In the genomic region with DNA sequence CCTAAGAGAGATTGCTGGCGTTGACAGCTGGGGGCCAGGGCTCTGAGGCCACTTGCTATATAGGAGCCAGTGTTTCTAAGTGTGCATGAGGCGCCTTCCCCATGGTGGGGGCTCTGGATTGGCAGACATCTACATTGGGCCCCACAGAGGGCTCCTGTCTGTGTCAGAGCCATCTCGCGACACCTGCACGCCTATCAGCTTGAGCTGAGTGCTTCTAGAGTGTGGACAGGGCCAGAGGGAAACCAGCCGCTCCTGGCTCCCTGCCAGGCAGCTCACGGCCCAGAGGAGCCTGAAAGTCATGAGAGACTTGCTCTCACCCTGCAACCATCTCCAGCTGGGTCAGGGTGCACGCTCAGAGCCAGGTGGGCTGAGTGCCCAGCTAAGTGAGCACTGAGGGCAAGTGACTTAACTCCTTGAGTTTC, we compare ENCODE assay signal across 8 mouse cellular contexts.
A peak's percentile ranks its signal among the peaks of the same experiment; 100 is the strongest.
DNase-seq lines count a peak whose midpoint lies in the region; ATAC-seq and TF ChIP-seq lines count a peak whose summit lies in the region.

No protein-coding gene starts in this region.

- no peak for TF ChIP-seq POLR2A in kidney, adult 2 months (IDR thresholded peaks at IDR 0.05; ENCODE audit: low read depth, low read length)

- TF ChIP-seq CTCF in kidney, adult 2 months (conservative IDR thresholded peaks at IDR 0.05; ENCODE audit: insufficient read depth, insufficient read length, low read depth, low read length): no peak

- no peaks in the 10 kb centered on the region for H3K9me3 ChIP-seq in midbrain, embryonic 11.5 days (ENCODE audit: control insufficient read depth, low read length)

- no peaks in the 10 kb centered on the region for H3K36me3 ChIP-seq in kidney, adult 2 months (ENCODE audit: control insufficient read depth, insufficient read depth, low read length)
- no peaks in the 10 kb centered on the region for H3K36me3 ChIP-seq in midbrain, embryonic 11.5 days (ENCODE audit: control insufficient read depth, insufficient read depth, low read length)

- no peaks in the 10 kb centered on the region for H3K27me3 ChIP-seq in kidney, adult 2 months (replicated peaks; ENCODE audit: control insufficient read depth, insufficient read depth, low read length)
- no peaks in the 10 kb centered on the region for H3K27me3 ChIP-seq in midbrain, embryonic 11.5 days (ENCODE audit: control insufficient read depth, insufficient read depth, low read length)

- H3K27ac ChIP-seq in kidney, adult 2 months (ENCODE audit: insufficient read depth, low read depth, low read length): no peak overlapping the region
- no peak overlapping the region for H3K27ac ChIP-seq in midbrain, embryonic 11.5 days (ENCODE audit: low read depth, low read length)

- no peak overlapping the region for H3K9ac ChIP-seq in midbrain, embryonic 11.5 days (ENCODE audit: low read length)

- DNase-seq in 3134 (ENCODE audit: extremely low read depth, insufficient read length, low spot score): peak; percentile 35
- DNase-seq in NIH3T3 (ENCODE audit: low read depth): peak; percentile 49
- DNase-seq in gastrocnemius, postnatal 4 days (ENCODE audit: low spot score in 2 of 2): peak; percentile 25 to 55
- peak; percentile 72 for DNase-seq in kidney, adult 2 months
- peak; percentile 68 for DNase-seq in lung, postnatal 25 days (ENCODE audit: low spot score)
- DNase-seq in urinary bladder, adult 2 months (ENCODE audit: low spot score): peak; percentile 42
- no peak for DNase-seq in midbrain, embryonic 11.5 days (ENCODE audit: low spot score, missing footprints)
- DNase-seq in layer of hippocampus, postnatal 25 days (ENCODE audit: extremely low spot score in 1 of 2, low spot score in 1 of 2): no peak

- no peak overlapping the region for H3K4me2 ChIP-seq in midbrain, embryonic 11.5 days

- no peak for ATAC-seq in midbrain, embryonic 11.5 days (ENCODE audit: low FRiP score)

- 0 out of 2 replicates have a peak, but pooled peaks cover 2% of the 10 kb centered on the region for H3K4me1 ChIP-seq in kidney, adult 2 months (ENCODE audit: control insufficient read depth, insufficient read depth, low read length)
- H3K4me1 ChIP-seq in midbrain, embryonic 11.5 days (ENCODE audit: control insufficient read depth, insufficient read depth, low read length): no peaks in the 10 kb centered on the region

- 45% methylated on average over 8 of the region's 8 CpGs for WGBS in kidney, adult 2 months
- WGBS in midbrain, embryonic 11.5 days: 83% methylated on average over 8 of the region's 8 CpGs

- no peak overlapping the region for H3K4me3 ChIP-seq in kidney, adult 2 months (ENCODE audit: insufficient read depth, low read depth, low read length)
- H3K4me3 ChIP-seq in midbrain, embryonic 11.5 days (ENCODE audit: low read depth, low read length): no peak overlapping the region

Comparison
In these comparisons a context has a peak if more than half of its experiments do, and no peak if none do; other contexts are left out.
1. DNase-seq: peak in 3134 (single experiment), NIH3T3 (single experiment), gastrocnemius, postnatal 4 days (2 of 2), kidney, adult 2 months (single experiment), lung, postnatal 25 days (single experiment) and urinary bladder, adult 2 months (single experiment); none in midbrain, embryonic 11.5 days (single experiment) and layer of hippocampus, postnatal 25 days (0 of 2).